Mouse (Mus musculus) hindbrain, postnatal 0 days (tissue): ENCODE results near the gene Mafg. TPM values are rescaled to one million over a fixed set of nuclear protein-coding genes. Genes with fewer than 3 reads are reported as not detected.

Experiments
- ATAC-seq: fragments of 200-750 bp; cut with Nextera tagmentation; 2 replicates; pipeline ENCODE4 v1.8.0; 2017; ENCODE audit warnings: mild to moderate bottlenecking, moderate TSS enrichment, moderate library complexity
- DNase-seq: peaks from one replicate; pipeline ENCODE4 v3.0.0-alpha.2; 2015; ENCODE audit warnings: low spot score
- H3K27ac ChIP-seq: fragments of 300-500 bp; sonication (generic); 2 replicates; pipeline ENCODE4 v1.5.1; 2014; ENCODE audit warnings: mild to moderate bottlenecking
- H3K27me3 ChIP-seq: fragments of 300-500 bp; sonication (generic); 2 replicates; pipeline ENCODE4 v1.6.1; 2014; ENCODE audit warnings: low read length, mixed read lengths; ENCODE audit not compliant: insufficient read depth
- H3K36me3 ChIP-seq: fragments of 300-500 bp; sonication (generic); 2 replicates; pipeline ENCODE4 v1.6.1; 2014; ENCODE audit warnings: low read length, mixed read lengths; ENCODE audit not compliant: insufficient read depth
- H3K4me1 ChIP-seq: fragments of 300-500 bp; sonication (generic); 2 replicates; pipeline ENCODE4 v1.6.1; 2014; ENCODE audit warnings: antibody characterized with exemption, low read length, mixed read lengths; ENCODE audit not compliant: insufficient read depth
- H3K4me2 ChIP-seq: fragments of 300-500 bp; sonication (generic); 2 replicates; pipeline ENCODE4 v1.6.1; 2014; ENCODE audit warnings: low read depth, mild to moderate bottlenecking, low read length, moderate library complexity, mixed read lengths
- H3K4me3 ChIP-seq: fragments of 300-500 bp; sonication (generic); 2 replicates; pipeline ENCODE4 v1.5.1; 2014; ENCODE audit warnings: low read length
- H3K9ac ChIP-seq: fragments of 300-500 bp; sonication (generic); replicated peaks from 2 replicates; pipeline ENCODE4 v1.6.1; 2014; ENCODE audit warnings: mild to moderate bottlenecking, low read length, moderate library complexity, mixed read lengths
- H3K9me3 ChIP-seq: fragments of 300-500 bp; sonication (generic); 2 replicates; pipeline ENCODE4 v1.6.1; 2016; ENCODE audit warnings: low read length, mixed read lengths
- CTCF ChIP-seq: IDR thresholded peaks from 2 replicates; pipeline ENCODE4 v1.5.1; 2016; ENCODE audit warnings: antibody characterized with exemption, control low read depth, low read depth
- WGBS: fragments of 180-500 bp; shearing (Covaris S2); extraction: QIAGEN DNeasy Blood & Tissue Kit; methylation state at CpG from one replicate; pipeline ENCODE4 v1.1.7; 2014; 5-methylcytosine and 5-hydroxymethylcytosine counted together
- polyA plus RNA-seq: library from polyadenylated mRNA; unstranded; fragments of >200 nt; fragmentation: Nextera tagmentation; extraction: Ambion mirVana; gene quantifications from 2 replicates; pipeline ENCODE4 v1.2.1, GENCODE M21; 2015
- total RNA-seq: library from RNA; depleted of rRNA; stranded (reverse); fragments of >200 nt; gene quantifications from 2 replicates; pipeline ENCODE4 v1.2.3, GENCODE M21; 2014

Gene Mafg
- total and polyA plus RNA-seq, 2 experiments from 2014 or later: 38.9 to 39.3 TPM

- Histone ChIP-seq H3K27ac (peak overlapping the region; percentile 84), H3K4me3 (peak overlapping the region; percentile 89), H3K27me3 (no peaks in the 10 kb centered on the region), H3K36me3 (peaks cover 40% of the 10 kb centered on the region; the same call in 1 of the 2 replicates), H3K9ac (peak overlapping the region; percentile 78), H3K9me3 (no peaks in the 10 kb centered on the region), H3K4me1 (peaks cover 5% of the 10 kb centered on the region), H3K4me2 (peak overlapping the region; percentile 91)
- peak; percentile 70 for TF ChIP-seq CTCF
- 14% methylated on average over 27 of the region's 30 CpGs for WGBS
- peak; percentile 70 for DNase-seq
- peak; percentile 71 for ATAC-seq
Observed at GRCm38 (mm10) chr11:120623961-120624679, 9.3 kb downstream of the Mafg start.

- 94% methylated on average over 6 of the region's 6 CpGs for WGBS
- DNase-seq (no peak), ATAC-seq (no peak)
- TF ChIP-seq CTCF: no peak
- no peak overlapping the region for H3K27ac ChIP-seq
- H3K27me3 ChIP-seq: no peaks in the 10 kb centered on the region
- no peak overlapping the region for H3K4me2 ChIP-seq
- peaks cover 5% of the 10 kb centered on the region for H3K4me1 ChIP-seq
- H3K4me3 ChIP-seq: no peak overlapping the region
- H3K36me3 ChIP-seq: peaks cover 48% of the 10 kb centered on the region; the same call in 1 of the 2 replicates
- no peak overlapping the region for H3K9ac ChIP-seq
- H3K9me3 ChIP-seq: no peaks in the 10 kb centered on the region
Observed at GRCm38 (mm10) chr11:120622805-120623204, 10.6 kb downstream of the Mafg start.

- Histone ChIP-seq H3K4me2 (no peak overlapping the region), H3K4me1 (peaks cover 10% of the 10 kb centered on the region), H3K27ac (no peak overlapping the region), H3K36me3 (peaks cover 43% of the 10 kb centered on the region; the same call in 1 of the 2 replicates), H3K27me3 (no peaks in the 10 kb centered on the region), H3K9ac (no peak overlapping the region), H3K4me3 (no peak overlapping the region), H3K9me3 (no peaks in the 10 kb centered on the region)
- no peak for TF ChIP-seq CTCF
- WGBS: 92% methylated on average over 14 of the region's 14 CpGs
- no peak for DNase-seq
- no peak for ATAC-seq
Observed at GRCm38 (mm10) chr11:120620195-120620594, 13.2 kb downstream of the Mafg start.

GRCm38 (mm10) chr11:120618619-120619535 is 14.5 kb downstream of the Mafg start:
- Histone ChIP-seq H3K9ac (no peak overlapping the region), H3K36me3 (peaks cover 43% of the 10 kb centered on the region; the same call in 1 of the 2 replicates), H3K4me3 (no peak overlapping the region), H3K27me3 (no peaks in the 10 kb centered on the region), H3K9me3 (no peaks in the 10 kb centered on the region), H3K4me1 (peaks cover 8% of the 10 kb centered on the region; the same call in 1 of the 2 replicates), H3K27ac (peak overlapping the region; percentile 91; the same call in 1 of the 2 replicates), H3K4me2 (no peak overlapping the region)
- DNase-seq (no peak), ATAC-seq (no peak)
- no peak for TF ChIP-seq CTCF
- WGBS: 88% methylated on average over 25 of the region's 25 CpGs

GRCm38 (mm10) chr11:120617519-120618112 is 15.8 kb downstream of the Mafg start, which contains the start of gene Pcyt2:
TSS of gene Pcyt2 (minus strand) at chr11:120617936.
- Histone ChIP-seq H3K4me1 (peaks cover 8% of the 10 kb centered on the region; the same call in 1 of the 2 replicates), H3K4me3 (peak within 1 kb of the TSS; percentile 82), H3K27ac (peak within 1 kb of the TSS; percentile 91), H3K27me3 (no peaks in the 10 kb centered on the region), H3K9ac (peak within 1 kb of the TSS; percentile 77), H3K9me3 (no peaks in the 10 kb centered on the region), H3K36me3 (peaks cover 36% of the 10 kb centered on the region; the same call in 1 of the 2 replicates), H3K4me2 (peak within 1 kb of the TSS; percentile 85)
- ATAC-seq (peak; percentile 95), DNase-seq (peak; percentile 97)
- TF ChIP-seq CTCF: peak; percentile 12; the same call in 1 of the 2 replicates
- WGBS: under 1% methylated on average over 56 of the region's 56 CpGs
